Mouse (Mus musculus) liver (tissue): ENCODE data around the gene 2810021J22Rik.
"Not testable (repeated sequence)": the region's sequence is repeated elsewhere in the genome, so short reads cannot be mapped to it uniquely, and the experiment has no call there.

ENCODE experiments used
- DNase-seq: peaks from one replicate; pipeline ENCODE4 v3.0.0-alpha.2; 2020; ENCODE audit warnings: mixed read lengths

Gene 2810021J22Rik

GRCm38 (mm10) chr11:58867039-58867953, at the start of gene 2810021J22Rik:
TSS of gene 2810021J22Rik (plus strand) at chr11:58867216.
- DNase-seq, result peak; percentile 85

GRCm38 (mm10) chr11:58828937-58829336, 38.1 kb upstream of the 2810021J22Rik start, which contains the start of gene Olfr312:
TSS of gene Olfr312 (plus strand) at chr11:58829237.
- DNase-seq, result not testable (repeated sequence)

GRCm38 (mm10) chr11:58829764-58830163, 37.3 kb upstream of the 2810021J22Rik start:
- no peak for DNase-seq

- DNase-seq, result not testable (repeated sequence)
These were observed 34.5 kb upstream of the 2810021J22Rik start for GRCm38 (mm10) chr11:58832541-58832940.

- DNase-seq, result not testable (repeated sequence)
These were observed 28.1 kb upstream of the 2810021J22Rik start, which contains the start of gene Olfr311 for GRCm38 (mm10) chr11:58838951-58839350. TSS of gene Olfr311 (plus strand) at chr11:58839251.

- peak; percentile 91 for DNase-seq
These were observed 20.0 kb upstream of the 2810021J22Rik start, which contains the start of gene Gm12258 for GRCm38 (mm10) chr11:58846919-58847461. TSS of gene Gm12258 (plus strand) at chr11:58847158.

GRCm38 (mm10) chr11:58847636-58848035, 19.4 kb upstream of the 2810021J22Rik start:
- no peak for DNase-seq

- DNase-seq, result no peak
These were observed 17.3 kb upstream of the 2810021J22Rik start for GRCm38 (mm10) chr11:58849731-58850130.

GRCm38 (mm10) chr11:58860744-58861143, 6.3 kb upstream of the 2810021J22Rik start:
- DNase-seq, result no peak

GRCm38 (mm10) chr11:58867954-58868330, 926 bp downstream of the 2810021J22Rik start:
- DNase-seq, result no peak

GRCm38 (mm10) chr11:58870961-58871360, 3.9 kb downstream of the 2810021J22Rik start:
- DNase-seq, result no peak

GRCm38 (mm10) chr11:58883756-58884155, 16.7 kb downstream of the 2810021J22Rik start:
- no peak for DNase-seq

- DNase-seq, result no peak
These were observed 23.5 kb downstream of the 2810021J22Rik start for GRCm38 (mm10) chr11:58890511-58890910.

GRCm38 (mm10) chr11:58894456-58894855, 27.4 kb downstream of the 2810021J22Rik start:
- no peak for DNase-seq

- no peak for DNase-seq
These were observed 30.5 kb downstream of the 2810021J22Rik start for GRCm38 (mm10) chr11:58897485-58897884.

- DNase-seq, result peak; percentile 77
These were observed 34.1 kb downstream of the 2810021J22Rik start for GRCm38 (mm10) chr11:58901080-58901479.

GRCm38 (mm10) chr11:58903511-58904409, 36.7 kb downstream of the 2810021J22Rik start, which contains the start of gene Zfp39:
TSS of gene Zfp39 (minus strand) at chr11:58904225.
- peak; percentile 98 for DNase-seq

- no peak for DNase-seq
These were observed 37.3 kb downstream of the 2810021J22Rik start for GRCm38 (mm10) chr11:58904410-58904718.

- peak; percentile 68 for DNase-seq
These were observed 37.8 kb downstream of the 2810021J22Rik start for GRCm38 (mm10) chr11:58904838-58905237.

GRCm38 (mm10) chr11:58913776-58914175, 46.8 kb downstream of the 2810021J22Rik start:
- DNase-seq, result peak; percentile 62

- DNase-seq, result peak; percentile 68
These were observed 47.5 kb downstream of the 2810021J22Rik start for GRCm38 (mm10) chr11:58914461-58915028.
